Mouse (Mus musculus) liver, embryonic 14.5 days (tissue): ENCODE data around the gene Mrps6. TPM values are rescaled to one million over a fixed set of nuclear protein-coding genes. Genes with fewer than 3 reads are reported as not detected.

Source experiments
- ATAC-seq: fragments of 200-750 bp; cut with Nextera tagmentation; 2 replicates; pipeline ENCODE4 v1.8.0; 2017; ENCODE audit warnings: moderate number of reproducible peaks, mild to moderate bottlenecking, moderate library complexity; ENCODE audit not compliant: insufficient read depth
- DNase-seq, 3 experiments: peaks; one replicate each; pipeline ENCODE4 v3.0.0-alpha.2; 2012 to 2013; ENCODE audit warnings: low read depth in 3 of 3, low spot score in 3 of 3
- H3K27ac ChIP-seq: fragments of 300-500 bp; sonication (generic); 2 replicates; pipeline ENCODE4 v1.5.1; 2014; ENCODE audit warnings: moderate library complexity, mild to moderate bottlenecking, control low read depth, inconsistent platforms
- H3K27me3 ChIP-seq: fragments of 300-500 bp; sonication (generic); 2 replicates; pipeline ENCODE4 v1.6.1; 2014; ENCODE audit warnings: mild to moderate bottlenecking, low read length, moderate library complexity; ENCODE audit not compliant: control insufficient read depth, insufficient read depth
- H3K36me3 ChIP-seq: fragments of 300-500 bp; sonication (generic); replicated peaks from 2 replicates; pipeline ENCODE4 v1.6.1; 2014; ENCODE audit warnings: low read depth; ENCODE audit not compliant: control insufficient read depth, insufficient read depth
- H3K4me1 ChIP-seq, 2 experiments: fragments of 200-500 bp in 1 of 2; fragments of 300-500 bp in 1 of 2; sonication (generic) in 1 of 2; replicated peaks; 2 replicates each; pipeline ENCODE4 v1.6.1; 2012 to 2014; ENCODE audit warnings: antibody characterized with exemption in 1 of 2, inconsistent platforms in 1 of 2, low read length in 1 of 2; ENCODE audit not compliant: control insufficient read depth in 2 of 2, insufficient read depth in 2 of 2
- H3K4me2 ChIP-seq: fragments of 300-500 bp; sonication (generic); 2 replicates; pipeline ENCODE4 v1.6.1; 2014; ENCODE audit warnings: low read depth, mild to moderate bottlenecking, control low read depth, moderate library complexity
- H3K4me3 ChIP-seq, 2 experiments: fragments of 200-500 bp in 1 of 2; fragments of 300-500 bp in 1 of 2; sonication (generic) in 1 of 2; 2 replicates each; pipeline ENCODE4 v1.5.1; 2012 to 2014; ENCODE audit warnings: low read depth in 2 of 2, low read length in 2 of 2, mild to moderate bottlenecking in 2 of 2, control low read depth in 1 of 2, inconsistent platforms in 1 of 2, moderate library complexity in 1 of 2; ENCODE audit not compliant: insufficient read depth in 1 of 2
- H3K9ac ChIP-seq: fragments of 300-500 bp; sonication (generic); replicated peaks from 2 replicates; pipeline ENCODE4 v1.6.1; 2014; ENCODE audit warnings: mild to moderate bottlenecking, control low read depth, moderate library complexity
- H3K9me3 ChIP-seq: fragments of 300-500 bp; sonication (generic); 2 replicates; pipeline ENCODE4 v1.6.1; 2016; ENCODE audit warnings: low read length, mixed read lengths; ENCODE audit not compliant: control insufficient read depth
- CTCF ChIP-seq: IDR thresholded peaks from 2 replicates; pipeline ENCODE4 v1.5.1; 2016; ENCODE audit warnings: antibody characterized with exemption, low read depth, control low read depth
- EP300 ChIP-seq: IDR thresholded peaks from 2 replicates; pipeline ENCODE4 v1.6.1; 2016; ENCODE audit warnings: antibody characterized with exemption, low read depth
- WGBS: fragments of 180-500 bp; shearing (Covaris S2); extraction: QIAGEN DNeasy Blood & Tissue Kit; methylation state at CpG from one replicate; pipeline ENCODE4 v1.1.7; 2014; ENCODE audit not compliant: insufficient replicate concordance; 5-methylcytosine and 5-hydroxymethylcytosine counted together
- polyA plus RNA-seq, 2 experiments: library from polyadenylated mRNA; depleted of rRNA in 1 of 2; stranded (reverse) in 1 of 2; unstranded in 1 of 2; fragments of >200 nt; fragmentation: Nextera tagmentation in 1 of 2; extraction: Ambion mirVana in 1 of 2; gene quantifications; 2 replicates each; pipeline versions ENCODE4 v1.2.1 to v1.2.3; 2012 to 2014

Mrps6 gene
- polyA plus RNA-seq, 2 experiments: 15.2 to 30.2 TPM

- no peak overlapping the region for H3K4me3 ChIP-seq
- ATAC-seq: no peak
- no peaks in the 10 kb centered on the region for H3K4me1 ChIP-seq
- no peak overlapping the region for H3K4me2 ChIP-seq
- WGBS: 61% methylated on average over 4 of the region's 4 CpGs
- H3K36me3 ChIP-seq: no peaks in the 10 kb centered on the region
- H3K27ac ChIP-seq: no peak overlapping the region
- no peak overlapping the region for H3K9ac ChIP-seq
- no peak for DNase-seq
- H3K9me3 ChIP-seq: no peaks in the 10 kb centered on the region
- TF ChIP-seq CTCF: no peak
- no peak for TF ChIP-seq EP300
- H3K27me3 ChIP-seq: no peaks in the 10 kb centered on the region
These were observed 74.4 kb downstream of the Mrps6 start for GRCm38 (mm10) chr16:92132511-92132910.

DNA sequence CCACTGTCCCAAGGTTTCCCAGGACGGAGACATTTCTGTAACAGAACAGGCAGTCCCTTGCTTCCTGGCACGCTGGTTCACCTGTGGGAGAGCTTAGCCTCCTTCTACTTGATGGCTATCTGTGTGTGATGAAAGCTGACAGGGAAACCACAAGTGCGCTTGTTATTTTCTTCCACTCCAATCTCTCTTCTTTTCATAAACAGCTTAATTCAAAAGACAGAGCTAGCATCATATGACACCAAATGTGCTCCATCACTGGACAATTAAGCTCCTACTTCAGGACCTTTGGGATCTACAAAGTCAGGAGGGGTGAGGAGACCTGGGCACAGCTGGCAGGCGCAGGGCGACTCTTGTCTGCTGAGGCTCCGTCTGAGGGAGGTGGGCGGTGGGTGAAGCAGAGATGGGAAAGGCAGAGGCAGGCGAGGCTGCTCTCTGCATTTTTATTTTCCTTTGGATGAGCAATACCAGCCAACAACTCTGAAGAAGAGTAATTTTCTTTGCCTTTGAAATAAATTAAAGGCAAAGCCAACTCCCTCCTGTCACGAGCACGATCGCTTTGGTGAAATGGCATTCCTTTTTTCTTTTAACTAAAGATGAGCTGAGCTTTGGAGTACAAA, 76.2 kb downstream of the Mrps6 start:
- no peak for DNase-seq
- Histone ChIP-seq H3K4me3 (no peak overlapping the region), H3K4me1 (no peaks in the 10 kb centered on the region), H3K4me2 (no peak overlapping the region), H3K9me3 (no peaks in the 10 kb centered on the region), H3K27me3 (no peaks in the 10 kb centered on the region), H3K9ac (no peak overlapping the region), H3K36me3 (no peaks in the 10 kb centered on the region), H3K27ac (no peak overlapping the region)
- ATAC-seq: no peak
- WGBS: 75% methylated on average over 11 of the region's 11 CpGs
- no peak for TF ChIP-seq CTCF
- TF ChIP-seq EP300: no peak

DNA sequence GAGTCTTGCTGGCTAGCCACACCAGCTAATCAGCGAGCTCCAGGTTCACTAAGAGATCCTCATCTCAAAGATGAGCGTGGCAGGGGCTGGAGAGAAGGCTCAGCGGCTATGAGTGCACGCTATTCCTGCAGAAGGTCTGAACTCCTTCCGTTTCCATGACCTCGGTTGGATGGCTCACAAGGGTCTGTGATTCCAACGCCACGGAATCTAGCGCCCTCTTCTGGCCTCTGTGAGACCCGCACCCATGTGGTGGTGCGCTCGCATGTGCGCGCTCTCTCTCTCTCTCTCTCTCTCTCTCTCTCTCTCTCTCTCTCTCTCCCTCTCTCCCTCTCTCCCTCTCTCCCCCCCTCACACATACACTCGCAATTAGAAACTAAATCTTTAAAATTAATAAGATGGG, 78.2 kb downstream of the Mrps6 start:
- H3K4me1 ChIP-seq: no peaks in the 10 kb centered on the region
- ATAC-seq (no peak), DNase-seq (no peak)
- no peak overlapping the region for H3K27ac ChIP-seq
- 75% methylated on average over 15 of the region's 15 CpGs for WGBS
- H3K9ac ChIP-seq: no peak overlapping the region
- H3K36me3 ChIP-seq: no peaks in the 10 kb centered on the region
- H3K4me2 ChIP-seq: no peak overlapping the region
- no peak overlapping the region for H3K4me3 ChIP-seq
- TF ChIP-seq EP300 (no peak), CTCF (peak; percentile 52)
- H3K9me3 ChIP-seq: no peaks in the 10 kb centered on the region
- no peaks in the 10 kb centered on the region for H3K27me3 ChIP-seq

DNA sequence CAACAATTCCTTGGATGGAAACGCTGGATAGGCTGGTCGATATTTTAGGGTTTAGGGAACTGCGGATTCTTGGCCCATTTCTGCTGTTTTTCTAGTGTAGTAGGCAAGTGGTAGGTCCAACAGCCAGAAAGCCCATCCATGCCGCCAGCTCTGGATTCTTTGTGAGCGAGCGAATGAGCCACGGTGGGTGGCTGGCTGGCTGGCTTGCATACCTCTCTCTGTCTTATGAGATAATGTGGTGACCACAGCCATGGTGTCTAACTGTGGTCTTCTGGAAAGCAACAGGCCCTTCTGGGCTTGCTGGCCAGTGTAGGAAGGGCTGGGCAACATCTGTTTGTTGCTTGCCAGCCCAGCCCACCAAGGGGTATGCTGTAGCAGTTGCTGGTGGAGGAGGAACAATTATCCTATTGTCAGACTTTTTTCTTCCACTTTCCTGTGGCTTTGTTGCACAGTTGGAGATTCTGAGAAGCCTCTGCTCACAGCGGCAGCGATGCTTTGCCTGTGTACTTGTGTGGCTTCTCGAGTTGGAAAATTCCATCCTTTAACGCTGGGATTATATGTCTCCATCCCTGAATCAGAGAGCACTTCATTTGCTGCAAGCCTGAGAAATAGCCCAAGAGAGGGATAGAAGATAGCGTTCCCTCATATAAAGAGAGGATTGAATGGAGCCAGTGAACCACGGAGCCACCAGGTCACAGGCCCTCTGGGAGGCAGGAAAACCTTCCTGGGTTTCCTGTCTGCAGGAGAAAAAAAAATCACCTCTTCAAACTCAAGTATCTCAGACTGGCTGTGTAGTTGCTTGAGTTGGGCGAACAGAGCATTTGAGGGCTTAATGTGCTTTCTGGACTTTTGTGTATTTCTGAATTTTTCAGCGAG, 81.6 kb downstream of the Mrps6 start:
- DNase-seq: no peak
- H3K4me1 ChIP-seq: no peaks in the 10 kb centered on the region
- ATAC-seq: no peak
- H3K36me3 ChIP-seq: no peaks in the 10 kb centered on the region
- H3K27ac ChIP-seq: no peak overlapping the region
- no peak overlapping the region for H3K9ac ChIP-seq
- H3K9me3 ChIP-seq: no peaks in the 10 kb centered on the region
- no peak for TF ChIP-seq CTCF
- no peak for TF ChIP-seq EP300
- no peak overlapping the region for H3K4me2 ChIP-seq
- H3K27me3 ChIP-seq: no peaks in the 10 kb centered on the region
- H3K4me3 ChIP-seq: no peak overlapping the region
- 60% methylated on average over 15 of the region's 15 CpGs for WGBS

DNA sequence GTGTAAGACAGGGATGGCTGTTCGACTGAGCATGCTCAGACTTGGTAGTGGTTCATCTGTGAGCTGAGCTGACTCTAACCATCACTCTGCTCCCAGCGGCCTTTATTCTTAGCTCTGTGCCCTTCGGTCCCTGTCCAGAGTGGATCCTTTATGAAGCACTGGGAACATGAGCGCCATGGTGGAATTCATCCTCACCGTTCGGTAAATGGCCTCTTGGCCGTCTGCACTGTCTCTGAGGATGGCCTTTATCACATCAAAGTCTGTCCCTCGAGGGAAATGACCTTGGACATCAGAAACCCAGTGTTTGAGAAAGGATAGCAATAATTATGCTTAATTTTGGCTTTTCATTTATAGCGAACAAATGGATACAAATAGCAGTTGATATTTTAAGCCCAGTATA, 82.3 kb downstream of the Mrps6 start:
- no peak overlapping the region for H3K4me3 ChIP-seq
- 64% methylated on average over 9 of the region's 9 CpGs for WGBS
- no peak overlapping the region for H3K9ac ChIP-seq

More for the DNA sequence above, 82.3 kb downstream of the Mrps6 start:
- Histone ChIP-seq H3K27ac (no peak overlapping the region), H3K4me1 (no peaks in the 10 kb centered on the region), H3K36me3 (no peaks in the 10 kb centered on the region), H3K9me3 (no peaks in the 10 kb centered on the region), H3K27me3 (no peaks in the 10 kb centered on the region), H3K4me2 (no peak overlapping the region)
- ATAC-seq (no peak), DNase-seq (no peak)
- TF ChIP-seq EP300 (no peak), CTCF (no peak)
